8 mouse cellular contexts compared by ENCODE assay signal in the genomic region with DNA sequence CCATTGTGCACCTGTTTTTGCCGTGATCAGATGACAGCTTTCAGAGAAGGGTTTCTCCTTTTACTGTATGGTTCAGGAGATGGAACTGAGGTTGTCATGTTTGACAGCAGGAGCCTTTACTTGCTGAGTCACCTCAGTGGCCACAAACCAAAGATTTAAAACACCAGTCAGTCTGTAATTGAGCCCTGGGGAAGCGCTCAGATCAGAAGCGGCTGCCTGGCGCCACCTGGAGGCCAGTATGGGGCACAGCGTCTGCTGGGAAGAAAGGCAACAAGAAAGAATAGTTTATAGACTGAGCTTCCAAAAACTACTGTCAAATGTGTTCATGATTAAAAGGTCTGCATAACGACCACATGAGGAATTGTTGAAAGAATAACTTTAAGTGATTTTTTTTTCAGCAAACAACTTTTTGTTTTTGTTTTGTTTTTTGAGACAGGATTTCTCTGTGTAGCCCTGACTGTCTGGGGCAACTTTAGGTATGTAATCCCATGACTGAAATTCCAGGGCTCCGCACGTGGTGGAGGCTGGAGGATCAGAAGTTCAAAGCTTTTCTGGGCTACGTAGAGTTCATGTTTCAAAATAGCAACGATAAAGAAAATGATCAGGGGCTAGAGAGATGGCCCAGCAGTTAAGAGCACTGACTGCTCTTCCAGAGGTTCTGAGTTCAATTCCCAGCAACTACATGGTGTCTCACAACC. TPM values are rescaled to one million over a fixed set of nuclear protein-coding genes. Genes with fewer than 3 reads are reported as not detected.
A peak's percentile ranks its signal among the peaks of the same experiment; 100 is the strongest.
DNase-seq lines count a peak whose midpoint lies in the region; ATAC-seq lines count a peak whose summit lies in the region.

No protein-coding gene starts in this region.

- 21% methylated on average over 10 of the region's 10 CpGs for WGBS in heart, embryonic 10.5 days

- peaks cover 3% of the 10 kb centered on the region; the same call in 1 of the 2 replicates for H3K36me3 ChIP-seq in heart, embryonic 10.5 days

- H3K4me1 ChIP-seq in heart, embryonic 10.5 days = peaks cover 21% of the 10 kb centered on the region

- no peak overlapping the region for H3K27ac ChIP-seq in heart, embryonic 10.5 days

- no peaks in the 10 kb centered on the region for H3K9me3 ChIP-seq in heart, embryonic 10.5 days

- no peak overlapping the region for H3K4me3 ChIP-seq in heart, embryonic 10.5 days

- DNase-seq in heart, adult 18-20 months = peak; percentile 79 to 84
- DNase-seq in heart, embryonic 10.5 days (ENCODE audit: low spot score) = no peak
- peak; percentile 88 for DNase-seq in brain, adult 2 months (ENCODE audit: low read depth, low spot score)
- DNase-seq in fibroblast of lung, adult 2 months (ENCODE audit: low read depth) = peak; percentile 75
- peak; percentile 55 to 84 for DNase-seq in layer of hippocampus, adult 18-20 months (ENCODE audit: low spot score in 2 of 2)
- peak; percentile 69 to 89 for DNase-seq in spleen, postnatal 4 days (ENCODE audit: low spot score in 2 of 2)

- H3K27me3 ChIP-seq in heart, embryonic 10.5 days (ENCODE audit: insufficient read depth, poor library complexity, severe bottlenecking) = no peaks in the 10 kb centered on the region

- ATAC-seq in CD4-positive, CD25-positive, alpha-beta regulatory T cell, adult 4 months = peak; percentile 59
- peak; percentile 75 for ATAC-seq in megakaryocyte, adult 5-6 weeks (ENCODE audit: poor library complexity, severe bottlenecking)

RNA-seq across cellular contexts. Expression of a gene that starts 22.0 kb away (rescaled TPM):
- total RNA-seq in heart, adult 18-20 months (2021) = not detected
- not detected in 2 replicates for polyA plus RNA-seq in heart, embryonic 10.5 days (2016; fragmentation: Nextera tagmentation; extraction: Ambion mirVana)
- polyA plus RNA-seq in CD4-positive, CD25-positive, alpha-beta regulatory T cell, adult 4 months (2017; shearing (Covaris generic)) = not detected
- total RNA-seq in layer of hippocampus, adult 18-20 months (2021) = not detected
- not detected in 2 replicates for total RNA-seq in megakaryocyte, adult 5-6 weeks (2015)
- total RNA-seq in megakaryocyte, adult 5-6 weeks (2017) = not detected in 2 replicates

RNA-seq across cellular contexts. Expression of a gene that starts 23.3 kb away (rescaled TPM):
- 100 to 1,000 TPM; 225 to 264 TPM for total RNA-seq in heart, adult 18-20 months (2021)
- polyA plus RNA-seq in heart, embryonic 10.5 days (2016; fragmentation: Nextera tagmentation; extraction: Ambion mirVana) = 76.7 and 80.8 TPM in 2 replicates
- 10 to 100 TPM; 46.4 to 77.9 TPM for polyA plus RNA-seq in CD4-positive, CD25-positive, alpha-beta regulatory T cell, adult 4 months (2017; shearing (Covaris generic))
- total RNA-seq in layer of hippocampus, adult 18-20 months (2021) = 10 to 100 TPM; 23.3 to 26.0 TPM
- 24.6 and 26.6 TPM in 2 replicates for total RNA-seq in megakaryocyte, adult 5-6 weeks (2015)
- total RNA-seq in megakaryocyte, adult 5-6 weeks (2017) = 16.7 and 24.1 TPM in 2 replicates

RNA-seq across cellular contexts. Expression of a gene that starts 23.8 kb away (rescaled TPM):
- total RNA-seq in heart, adult 18-20 months (2021) = not detected
- polyA plus RNA-seq in heart, embryonic 10.5 days (2016; fragmentation: Nextera tagmentation; extraction: Ambion mirVana) = not detected in 2 replicates
- polyA plus RNA-seq in CD4-positive, CD25-positive, alpha-beta regulatory T cell, adult 4 months (2017; shearing (Covaris generic)) = not detected
- total RNA-seq in layer of hippocampus, adult 18-20 months (2021) = under 1 TPM in 1 of 2 experiments, not detected in 1; 0.18 TPM
- total RNA-seq in megakaryocyte, adult 5-6 weeks (2015) = not detected in 2 replicates
- not detected in 2 replicates for total RNA-seq in megakaryocyte, adult 5-6 weeks (2017)

RNA-seq across cellular contexts. Expression of a gene that starts 28.3 kb away (rescaled TPM):
- total RNA-seq in heart, adult 18-20 months (2021) = under 1 TPM; 0.17 to 0.26 TPM
- polyA plus RNA-seq in heart, embryonic 10.5 days (2016; fragmentation: Nextera tagmentation; extraction: Ambion mirVana) = 0.25 and 0.49 TPM in 2 replicates
- not detected for polyA plus RNA-seq in CD4-positive, CD25-positive, alpha-beta regulatory T cell, adult 4 months (2017; shearing (Covaris generic))
- not detected for total RNA-seq in layer of hippocampus, adult 18-20 months (2021)
- not detected in 2 replicates for total RNA-seq in megakaryocyte, adult 5-6 weeks (2015)
- 0.22 TPM in 1 of 2 replicates, not detected in the other for total RNA-seq in megakaryocyte, adult 5-6 weeks (2017)

RNA-seq across cellular contexts. Expression of a gene that starts 34.0 kb away (rescaled TPM):
- total RNA-seq in heart, adult 18-20 months (2021) = 10 to 100 TPM; 21.6 to 26.8 TPM
- 17.6 and 20.5 TPM in 2 replicates for polyA plus RNA-seq in heart, embryonic 10.5 days (2016; fragmentation: Nextera tagmentation; extraction: Ambion mirVana)
- under 1 TPM in 1 of 2 experiments, not detected in 1; 0.20 TPM for polyA plus RNA-seq in CD4-positive, CD25-positive, alpha-beta regulatory T cell, adult 4 months (2017; shearing (Covaris generic))
- total RNA-seq in layer of hippocampus, adult 18-20 months (2021) = 1 to 10 TPM; 6.0 to 6.3 TPM
- total RNA-seq in megakaryocyte, adult 5-6 weeks (2015) = 0.20 TPM in 1 of 2 replicates, not detected in the other
- 0.29 TPM in 1 of 2 replicates, not detected in the other for total RNA-seq in megakaryocyte, adult 5-6 weeks (2017)

Comparison
In these comparisons a context has a peak if more than half of its experiments do, and no peak if none do; other contexts are left out.
1. RNA of a gene that starts 23.3 kb away (total RNA-seq): 225 to 264 TPM in heart, adult 18-20 months; 16.7 to 26.6 TPM in megakaryocyte, adult 5-6 weeks and 23.3 to 26.0 TPM in layer of hippocampus, adult 18-20 months; every median in the first group is over 4 times any median in the second.